Mouse (Mus musculus) cerebellum, postnatal 25 days (tissue): ENCODE results near the gene Txn1.

Source experiments
- DNase-seq, 2 experiments: peaks; one replicate each; pipeline ENCODE4 v3.0.0; 2021; ENCODE audit warnings: mixed read lengths in 2 of 2

Gene Txn1

DNA sequence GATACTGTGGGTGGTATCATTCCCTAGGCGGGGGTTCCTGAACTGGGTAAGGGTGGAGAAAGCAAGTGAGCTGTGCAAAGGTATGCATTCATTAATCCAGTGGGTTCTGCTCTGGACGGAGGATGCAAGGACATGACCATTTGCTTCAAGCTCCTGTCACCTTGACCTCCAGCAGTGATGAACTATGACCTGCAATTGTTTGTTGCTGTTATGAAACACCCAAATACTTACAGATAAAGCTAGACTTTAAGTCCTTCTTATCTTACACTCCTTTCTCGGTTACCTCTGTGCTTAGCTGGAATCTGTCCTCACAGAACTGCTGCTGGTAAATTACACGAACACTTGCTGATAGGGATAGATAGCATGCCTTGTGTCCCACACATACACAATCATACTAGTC, 15.6 kb downstream of the Txn1 start:
- DNase-seq: no peak

DNA sequence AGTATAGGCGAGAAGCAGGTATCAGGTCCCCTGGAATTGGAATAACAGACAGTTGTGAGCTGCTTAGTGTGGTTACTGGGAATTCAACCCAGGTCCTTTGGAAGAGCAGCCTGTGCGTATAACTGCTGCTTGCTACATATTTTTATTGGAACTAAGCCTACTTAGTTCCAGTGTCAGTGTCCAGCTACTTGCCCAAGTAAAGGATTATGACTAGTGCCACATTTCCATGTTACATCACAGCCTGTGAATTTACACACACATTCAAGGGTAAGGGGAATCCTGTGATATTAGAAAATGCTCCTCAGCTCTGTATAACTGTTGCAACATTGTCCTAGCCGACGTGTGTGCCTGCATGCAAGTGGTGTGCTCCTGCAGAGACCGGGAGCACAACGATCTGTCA, 18.9 kb downstream of the Txn1 start:
- DNase-seq: no peak

DNA sequence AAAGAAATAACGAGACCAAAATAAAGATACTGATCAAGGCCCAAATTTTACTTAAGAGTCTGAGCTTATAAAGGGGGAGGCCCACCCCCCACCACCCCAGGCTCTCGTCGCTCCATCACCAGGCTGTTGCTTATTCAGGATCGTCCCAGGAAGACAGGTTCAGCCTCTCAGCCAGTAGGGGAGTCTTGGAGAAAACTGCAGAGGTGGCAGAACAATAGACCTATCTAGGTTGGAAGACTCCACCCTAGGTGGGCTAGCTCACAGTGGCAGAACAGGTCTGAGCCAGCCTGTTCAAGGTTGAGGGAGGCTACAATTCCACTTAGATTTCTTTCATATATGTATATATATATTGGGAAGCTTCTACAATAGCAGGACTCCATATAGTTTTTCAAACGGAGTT, 22.0 kb downstream of the Txn1 start:
- no peak for DNase-seq

DNA sequence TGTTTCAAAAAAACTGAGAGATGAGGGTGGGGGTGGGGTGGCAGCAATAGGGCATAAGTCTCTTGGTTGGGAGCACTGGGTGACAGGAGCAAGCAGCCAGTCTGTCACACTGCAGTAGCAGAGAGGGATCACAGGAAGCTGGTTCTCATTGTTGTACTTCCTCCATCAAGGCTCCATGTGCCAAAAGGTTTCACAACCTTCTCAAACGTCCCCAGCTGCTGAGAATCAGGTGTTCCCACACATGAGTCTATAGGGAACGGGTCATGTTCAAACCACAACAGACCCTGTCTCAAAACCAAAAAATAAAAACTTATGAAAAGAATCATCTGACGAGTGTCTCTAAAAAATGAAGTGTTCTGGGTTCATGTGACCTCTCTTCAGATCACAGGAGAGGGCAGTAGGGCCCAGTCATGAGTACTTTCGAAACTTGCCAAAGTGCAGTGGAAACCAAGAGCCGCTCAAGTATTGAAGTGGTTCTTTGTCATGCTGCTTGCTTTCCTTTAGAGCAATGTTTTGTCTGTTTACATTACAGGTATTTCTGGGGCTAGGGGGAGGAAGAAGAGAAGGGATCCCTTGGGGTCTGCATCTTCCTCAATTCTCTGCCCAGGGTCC, 25.5 kb downstream of the Txn1 start:
- DNase-seq: no peak

DNA sequence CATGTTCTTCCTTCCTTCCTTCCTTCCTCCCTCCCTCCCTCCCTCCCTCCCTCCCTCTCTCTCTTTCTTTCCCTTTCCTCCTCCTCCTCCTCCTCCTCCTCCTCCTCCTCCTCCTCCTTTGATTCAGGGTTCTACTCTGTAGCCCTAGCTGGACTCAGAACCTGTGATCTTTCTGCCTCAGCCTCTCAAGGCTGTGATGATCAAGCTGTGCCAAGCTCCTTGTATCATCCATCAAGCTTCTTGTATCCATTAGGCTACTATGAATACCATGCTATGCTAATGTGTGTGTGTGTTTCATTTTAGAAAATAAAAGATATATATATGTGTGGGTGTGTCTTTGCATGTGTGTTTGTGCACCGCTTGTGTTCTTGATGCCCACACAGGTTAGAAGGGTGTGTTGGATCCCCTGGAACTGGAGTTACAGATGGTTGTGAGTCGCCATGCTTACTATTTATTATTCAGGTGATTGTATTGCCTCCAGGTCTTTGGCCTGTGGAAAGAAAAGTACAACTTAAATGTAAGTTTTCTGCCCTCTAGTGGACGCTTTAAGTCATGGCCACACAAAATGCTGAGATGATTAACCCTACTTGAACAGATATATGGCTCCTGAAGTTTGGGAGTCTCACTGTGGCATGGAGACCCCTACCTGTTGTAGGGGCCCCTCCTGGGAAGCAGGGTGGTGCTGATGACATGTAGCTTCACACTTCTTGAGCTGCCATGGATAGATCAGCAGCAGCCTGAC, 28.6 kb downstream of the Txn1 start:
- peak; percentile 23 to 37 for DNase-seq

DNA sequence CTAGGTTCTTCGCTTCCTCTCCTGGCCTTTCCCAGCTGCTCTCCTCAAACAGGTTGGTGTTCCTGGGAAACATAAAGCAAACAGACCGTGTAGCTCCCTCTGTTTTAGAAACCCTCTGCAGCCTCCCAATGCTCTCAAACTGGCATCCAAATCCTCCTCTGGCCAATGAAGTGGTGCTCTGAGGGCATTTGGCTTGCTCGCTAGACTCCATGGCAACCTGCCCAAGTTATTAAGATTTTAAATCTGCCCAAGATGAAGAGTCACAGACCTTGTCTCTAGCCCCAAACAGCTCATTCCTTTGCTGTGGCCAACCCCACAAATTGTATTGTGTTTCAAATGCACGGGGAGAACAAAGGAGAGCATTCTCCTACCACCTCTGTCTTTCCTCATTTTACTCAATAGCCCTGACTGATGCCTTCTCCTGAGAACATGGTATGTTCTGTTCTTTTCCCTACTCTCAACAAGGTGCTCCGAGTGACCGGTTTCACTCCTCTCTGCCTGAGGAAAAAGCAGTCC, 31.6 kb downstream of the Txn1 start:
- peak in 1 of 2 experiments; percentile 27 for DNase-seq

DNA sequence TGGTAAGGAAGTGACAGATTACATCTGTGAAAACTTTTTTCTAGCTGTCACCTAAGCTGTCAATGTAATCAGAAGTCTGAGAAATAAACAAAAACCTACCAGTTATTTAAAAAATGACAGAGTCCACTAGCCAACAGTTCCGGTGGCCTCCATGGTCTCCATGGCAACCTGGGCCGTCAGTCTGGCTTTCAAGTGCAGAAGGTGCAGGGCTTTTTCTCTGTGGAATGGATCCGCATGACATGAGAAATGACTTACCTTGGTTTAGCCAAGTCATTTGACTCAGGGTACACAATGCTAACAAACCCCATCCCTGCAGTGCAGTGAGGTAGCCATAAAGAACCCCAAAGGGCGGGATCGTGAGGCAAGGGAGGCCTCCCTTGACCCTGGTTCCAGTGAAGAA, 34.0 kb downstream of the Txn1 start:
- no peak for DNase-seq

DNA sequence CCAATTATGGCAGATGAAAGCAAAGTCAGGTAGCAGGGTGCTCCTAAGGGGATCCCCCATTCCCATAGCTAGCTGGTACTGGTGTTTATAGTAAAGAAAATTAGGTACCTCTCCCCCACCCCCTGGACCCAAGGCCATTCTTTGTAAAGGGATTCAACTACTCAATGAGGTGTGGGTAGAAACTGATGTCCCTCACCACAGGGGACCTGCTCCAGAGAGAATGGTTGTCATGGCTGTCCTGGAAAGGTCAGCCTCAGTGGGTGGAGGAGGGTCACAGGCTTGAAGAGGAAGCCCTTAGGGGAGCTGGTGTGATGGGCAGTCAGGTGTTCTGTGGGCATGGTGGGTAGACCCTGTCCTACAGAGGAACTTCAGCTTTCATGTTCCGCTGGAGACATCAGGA, 35.7 kb downstream of the Txn1 start:
- DNase-seq: no peak

DNA sequence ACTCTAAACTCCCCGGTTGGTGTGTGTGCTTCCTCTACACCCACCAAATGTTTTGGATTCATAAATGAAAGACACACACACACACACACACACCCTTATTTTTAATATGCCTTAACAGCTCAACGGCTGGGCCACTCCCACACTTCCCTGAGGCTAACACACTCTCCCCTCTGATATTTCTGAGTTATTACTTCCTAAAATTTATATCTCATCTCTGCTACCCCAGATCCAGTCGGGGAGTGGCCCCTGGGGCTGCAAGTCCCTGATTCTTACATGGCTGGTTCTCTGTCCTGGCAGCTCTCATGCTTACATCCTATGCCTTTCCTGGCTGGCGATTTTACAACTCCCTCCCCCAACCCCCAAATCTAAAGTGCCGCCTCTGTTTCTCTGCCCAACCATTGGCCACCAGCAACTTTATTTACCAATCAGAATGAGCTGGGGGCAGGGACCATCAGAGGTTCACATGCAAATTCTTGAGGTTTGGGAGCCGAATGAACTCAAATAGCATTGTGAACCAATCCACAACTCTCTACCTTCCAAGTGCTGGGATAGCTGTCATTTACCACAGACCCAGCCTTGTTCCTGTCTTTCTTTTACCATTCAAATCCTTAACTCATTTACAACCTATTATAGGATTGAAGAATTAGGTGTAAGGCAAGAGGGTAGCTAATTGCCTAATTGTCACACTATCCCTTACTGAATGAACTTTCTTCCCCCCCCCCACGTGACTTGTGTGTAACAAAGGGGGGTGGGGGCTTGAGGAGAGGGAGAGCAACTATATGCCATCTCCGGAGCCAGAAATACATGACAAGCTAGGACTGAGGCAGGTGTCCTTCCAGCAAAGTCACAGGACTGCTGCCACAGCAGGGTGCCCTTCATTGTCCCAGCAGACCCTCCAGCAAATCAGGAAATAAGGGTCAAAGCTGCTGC, 36.5 kb downstream of the Txn1 start:
- DNase-seq: no peak

DNA sequence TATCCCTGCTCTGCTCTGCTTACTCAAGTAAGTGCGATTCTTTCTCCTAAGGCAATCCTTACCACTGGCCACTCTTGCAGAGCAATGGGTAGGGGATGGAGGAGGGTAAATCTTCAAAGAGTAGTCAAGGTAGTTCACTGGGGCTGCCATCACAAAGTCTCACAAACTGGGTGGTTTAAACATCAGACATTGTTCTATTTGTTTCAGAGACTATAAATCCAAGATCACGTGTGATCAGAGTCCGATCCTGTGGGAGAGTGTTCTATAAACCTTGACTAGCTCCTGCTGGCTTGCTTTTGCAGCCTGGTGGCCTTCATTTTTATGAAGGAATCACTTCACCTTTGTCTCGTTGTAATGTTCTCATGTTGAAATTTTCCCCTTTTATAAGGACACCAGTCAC, 39.5 kb downstream of the Txn1 start:
- no peak for DNase-seq

DNA sequence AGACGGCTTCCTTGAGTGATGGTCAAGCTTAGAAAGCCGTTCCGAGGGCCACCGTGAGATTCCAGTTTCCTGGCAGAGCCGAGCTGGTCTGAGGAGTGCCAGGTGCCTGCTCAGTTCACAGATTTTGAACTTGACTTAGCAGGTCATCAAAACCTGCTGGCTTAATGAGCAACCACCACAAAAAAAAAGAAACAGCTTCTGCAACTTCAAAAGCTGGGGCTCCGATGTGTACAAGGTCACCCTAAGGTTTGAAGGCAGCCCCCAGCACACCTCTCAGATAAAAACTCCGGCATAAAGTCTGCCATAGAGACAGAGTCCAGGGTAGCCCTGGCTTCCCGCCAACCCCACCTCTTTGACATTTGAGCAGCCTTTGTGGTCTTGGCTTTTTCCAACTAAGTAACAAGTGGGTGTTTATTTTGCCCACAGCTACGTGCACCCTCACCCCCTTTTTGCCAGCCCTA, 40.0 kb downstream of the Txn1 start, which contains the start of gene D630039A03Rik:
Gene D630039A03Rik (minus strand): TSS at position 97 of the 461 bp plus-strand sequence.
- peak; percentile 54 to 65 for DNase-seq

DNA sequence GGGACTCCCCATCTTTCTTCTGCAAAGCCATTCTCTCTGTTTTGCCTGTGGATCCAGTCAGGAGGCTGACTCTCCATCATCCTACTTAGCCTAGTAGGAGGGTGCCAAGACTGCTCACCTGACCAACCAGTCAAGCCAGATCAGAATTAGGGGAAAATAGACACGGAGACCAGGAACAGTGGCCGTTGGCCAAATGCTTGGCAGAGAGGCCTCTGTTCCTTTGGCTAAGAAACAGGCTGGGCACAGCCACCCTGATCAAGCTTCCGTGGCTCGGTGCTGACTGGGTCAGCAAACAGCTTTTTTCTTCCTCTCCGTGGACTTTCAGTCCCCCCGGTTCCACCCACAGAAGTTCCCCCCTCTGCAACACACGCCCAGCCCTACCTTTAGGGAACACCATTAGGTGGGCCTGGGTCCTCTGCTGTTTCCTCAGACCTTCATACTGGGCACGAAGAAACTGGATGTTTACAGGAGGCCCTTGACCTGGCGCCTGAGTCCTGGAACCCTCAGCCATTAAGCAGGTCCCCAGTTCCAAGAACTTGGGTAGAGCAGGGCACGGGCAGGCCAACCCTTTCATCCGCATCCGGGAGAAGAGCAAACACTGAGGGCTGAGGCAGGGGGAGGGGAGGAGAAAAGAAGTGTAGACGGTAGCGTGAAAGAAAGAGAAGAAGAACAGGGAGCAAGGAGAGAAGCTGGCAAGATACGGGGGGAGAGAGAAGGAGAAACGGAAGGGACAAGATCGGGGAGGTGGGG, 40.8 kb downstream of the Txn1 start:
- DNase-seq: peak; percentile 82 to 88

DNA sequence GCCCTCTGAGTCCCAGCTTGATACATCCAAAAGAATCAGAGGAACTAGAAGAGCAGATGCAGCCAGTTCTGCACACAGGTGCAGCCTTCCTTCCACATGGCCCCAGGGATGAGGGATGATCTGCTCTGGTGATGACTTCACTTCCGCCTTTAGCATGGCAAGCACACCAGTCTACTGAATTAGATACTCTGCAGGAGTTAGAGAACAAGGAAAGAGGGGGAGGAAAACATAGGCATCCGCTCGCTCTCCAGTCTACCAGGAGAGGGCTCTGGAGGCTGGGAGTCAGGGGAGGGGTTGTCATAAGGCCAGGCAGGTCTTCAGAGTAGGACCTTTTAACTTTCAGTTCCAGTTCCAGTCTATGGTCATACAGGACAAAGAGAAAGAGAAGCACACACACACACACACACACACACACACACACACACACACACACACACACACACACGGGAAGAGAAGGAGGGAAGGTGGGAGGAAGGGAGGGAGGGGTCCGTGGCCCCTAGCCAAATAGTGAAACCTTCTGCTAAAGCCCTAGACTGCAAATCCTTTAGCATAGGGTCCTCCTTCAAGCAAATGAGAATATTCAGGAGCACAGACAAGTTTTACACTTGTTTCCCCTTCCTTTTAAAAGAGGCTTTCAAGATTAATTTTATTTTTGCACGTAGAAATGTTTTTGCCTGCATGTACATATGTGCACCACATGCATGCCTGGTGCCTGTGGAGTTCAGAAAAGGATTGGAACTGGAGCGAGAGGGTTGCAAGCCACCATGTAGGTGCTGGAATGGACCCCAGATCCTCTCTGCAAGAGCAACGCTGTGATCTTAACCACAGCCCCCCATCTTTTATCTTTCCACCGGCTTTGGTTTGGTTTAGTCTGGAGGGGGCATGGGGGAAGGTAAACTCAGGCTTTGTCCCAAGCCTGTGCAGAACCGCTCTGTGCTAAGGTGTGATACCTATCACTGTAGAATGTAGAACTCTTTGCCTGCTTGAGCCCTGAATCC, 41.7 kb downstream of the Txn1 start:
- DNase-seq: peak; percentile 23 to 38

DNA sequence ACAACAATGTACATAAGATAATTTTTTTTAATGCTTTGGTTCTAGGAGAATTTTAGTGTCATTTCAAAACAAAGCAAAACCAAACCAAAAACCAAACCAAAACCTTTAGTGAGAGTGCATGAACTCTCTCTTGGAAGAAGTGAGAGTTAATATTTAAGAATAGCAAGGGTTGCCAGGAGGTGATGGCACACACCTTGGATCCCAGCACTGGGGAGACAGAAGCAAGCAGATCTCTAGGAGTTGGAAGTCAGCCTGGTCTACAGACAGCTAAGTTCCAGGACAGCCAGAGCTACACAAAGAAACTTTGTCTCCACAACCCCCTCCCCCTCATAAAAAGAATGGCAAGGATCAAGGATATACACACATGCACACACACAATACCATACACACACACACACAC, 43.2 kb downstream of the Txn1 start:
- no peak for DNase-seq

DNA sequence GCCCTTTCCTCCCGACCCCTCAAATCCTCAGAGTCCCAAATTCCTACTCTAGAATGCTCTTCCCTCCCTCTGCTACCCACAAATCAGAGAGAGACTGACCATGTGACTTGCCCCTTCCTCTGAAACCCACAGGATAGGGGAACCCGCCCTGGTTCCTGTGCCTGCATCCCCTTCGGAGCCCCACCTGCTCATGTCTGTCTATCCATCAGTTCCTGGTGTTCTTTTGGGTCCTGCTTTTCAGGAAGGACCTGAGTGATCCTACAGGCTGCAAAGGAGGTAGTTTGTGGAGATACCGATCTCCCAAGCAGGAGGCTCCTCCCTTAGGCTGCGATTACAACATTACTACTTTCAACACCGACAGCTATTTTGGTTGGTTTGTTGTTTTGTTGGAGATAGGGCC, 47.4 kb downstream of the Txn1 start:
- DNase-seq: no peak

DNA sequence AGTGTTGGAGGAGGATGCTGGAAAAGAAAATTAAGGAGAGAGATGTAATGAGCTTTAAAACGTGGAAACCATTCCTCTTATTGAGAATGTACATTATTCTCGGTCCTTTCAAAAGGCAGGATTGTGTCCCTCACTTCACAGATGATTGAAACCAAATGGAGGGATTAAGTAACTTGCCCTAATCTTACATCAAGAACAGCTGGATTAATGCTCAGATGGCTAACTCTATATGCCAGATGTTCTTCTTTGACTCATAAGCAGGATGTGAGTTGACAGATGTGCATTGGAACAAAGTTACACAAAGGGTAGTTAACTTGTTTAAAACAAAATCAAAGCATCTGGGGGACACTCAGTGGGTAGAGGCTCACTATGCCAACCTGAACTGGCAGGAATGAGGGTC, 49.5 kb downstream of the Txn1 start:
- no peak for DNase-seq

DNA sequence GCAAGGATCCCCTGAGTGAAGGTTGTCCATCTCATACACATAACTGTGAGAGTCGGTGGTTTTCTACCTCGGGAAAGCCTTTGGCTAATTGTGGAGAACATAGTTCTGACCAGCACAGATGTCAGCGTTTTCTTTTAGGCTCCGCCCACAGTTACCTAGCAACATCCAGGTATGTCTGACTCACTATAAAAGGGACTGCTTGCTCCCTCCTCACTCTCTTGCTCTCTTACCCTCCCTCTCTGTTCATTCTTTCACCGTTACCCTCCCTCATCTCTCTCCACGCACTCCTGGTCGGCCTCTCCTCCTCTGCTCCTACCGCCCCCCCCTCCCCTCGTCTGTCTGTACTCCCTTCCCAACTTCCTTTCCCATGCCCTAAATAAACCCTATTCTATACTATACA, 51.6 kb downstream of the Txn1 start:
- DNase-seq: no peak

DNA sequence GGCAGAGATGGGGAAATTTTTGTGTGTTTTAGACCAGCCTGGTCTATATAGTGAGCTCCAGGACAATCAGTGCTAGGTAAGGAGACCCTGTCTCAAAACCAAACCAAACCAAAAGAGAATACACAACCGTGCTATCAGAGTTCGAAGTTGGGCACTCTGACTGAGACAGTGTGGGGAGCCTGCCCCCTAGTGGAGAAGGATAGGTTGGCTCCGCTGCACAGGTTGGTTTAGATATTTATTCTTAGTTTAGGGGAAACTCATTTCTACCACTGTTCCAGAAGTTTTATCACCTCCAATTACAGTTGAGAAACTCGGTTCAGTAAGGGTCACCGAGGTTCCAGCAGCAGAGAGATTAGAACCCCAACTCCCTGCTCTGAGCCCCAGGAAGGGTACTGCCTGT, 52.0 kb downstream of the Txn1 start:
- peak; percentile 65 to 80 for DNase-seq

DNA sequence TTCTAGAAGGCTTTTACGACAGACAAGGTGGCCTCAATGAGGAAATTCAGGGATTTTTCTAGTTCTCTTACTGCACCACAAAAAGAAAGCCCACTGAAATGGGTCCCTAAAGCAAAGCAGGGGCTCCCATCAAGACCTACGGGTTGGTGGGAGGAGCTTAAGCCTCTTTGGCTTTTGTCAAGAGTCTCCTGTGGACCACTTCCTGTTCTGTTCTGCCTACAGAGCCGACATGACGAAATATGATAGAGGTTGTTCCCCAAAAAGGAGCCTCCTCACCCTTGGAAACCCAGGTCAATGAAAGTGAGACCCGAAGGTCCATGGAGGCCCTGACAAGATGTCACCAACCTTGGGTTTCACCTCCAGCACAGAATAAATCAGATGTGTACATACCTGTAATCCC, 53.6 kb downstream of the Txn1 start:
- DNase-seq: no peak

DNA sequence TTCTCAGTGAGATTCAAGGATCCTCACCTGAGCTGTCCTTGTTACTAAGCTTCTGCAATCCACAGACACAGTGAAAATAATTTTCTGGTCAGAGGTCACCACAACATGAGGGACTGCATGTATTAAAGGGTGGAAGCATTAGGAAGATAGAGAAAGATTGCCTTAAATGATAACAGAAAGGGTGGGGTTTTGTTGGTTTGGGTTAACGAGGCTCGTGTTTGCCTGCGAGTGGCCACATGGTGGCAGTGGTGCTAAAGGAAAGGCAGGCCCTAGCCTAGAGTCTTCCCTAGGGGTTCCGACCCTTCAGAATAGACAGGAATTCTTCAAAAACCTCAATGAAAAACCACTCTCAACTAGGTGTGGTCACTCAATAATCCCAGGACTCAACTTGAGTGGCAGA, 55.0 kb downstream of the Txn1 start:
- peak; percentile 50 to 75 for DNase-seq

DNA sequence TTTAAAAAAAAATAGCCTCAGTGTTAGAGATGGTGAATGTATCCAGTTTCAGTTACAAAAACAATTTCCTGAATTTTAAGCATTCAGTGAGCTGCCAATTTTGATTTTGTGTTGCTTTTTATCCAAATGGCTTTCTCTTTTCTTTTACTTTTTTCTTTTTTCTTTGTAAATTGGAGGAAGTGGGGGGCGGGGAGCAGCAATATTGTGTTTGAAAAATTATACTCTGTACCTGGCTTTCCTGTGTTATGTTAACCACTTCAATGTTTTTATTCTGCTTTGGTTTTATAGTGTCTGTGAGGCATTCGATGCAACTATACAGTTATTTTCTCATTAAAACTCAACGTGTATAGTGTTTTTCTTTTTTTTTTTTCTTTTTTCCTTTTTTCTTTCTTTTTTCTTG, 59.6 kb downstream of the Txn1 start:
- DNase-seq: no peak
